Mouse (Mus musculus): Measurements from ENCODE around the gene A630095N17Rik. TPM values are rescaled to one million over a fixed set of nuclear protein-coding genes. Genes with fewer than 3 reads are reported as not detected.

The A630095N17Rik gene
- polyA plus RNA-seq, 1 experiment from 2014 or later: not detected

- H3K27ac ChIP-seq (replicated peaks; ENCODE audit: low read depth, low read length): peak within 1 kb of the TSS; percentile 95
- peak within 1 kb of the TSS; percentile 71 for H3K4me3 ChIP-seq (replicated peaks; ENCODE audit: low read depth, low read length)
- H3K36me3 ChIP-seq (ENCODE audit: control insufficient read depth, insufficient read depth, low read length): peaks cover 38% of the 10 kb centered on the region
- H3K4me2 ChIP-seq (ENCODE audit: low read length): peak within 1 kb of the TSS; percentile 80
- H3K27me3 ChIP-seq (ENCODE audit: control insufficient read depth, insufficient read depth, low read length): no peaks in the 10 kb centered on the region
- ATAC-seq (ENCODE audit: low FRiP score, low TSS enrichment) (peak; percentile 99), DNase-seq (peak; percentile 97)
- H3K9me3 ChIP-seq (ENCODE audit: control insufficient read depth, low read length): no peaks in the 10 kb centered on the region
- whole genome bisulfite sequencing: under 1% methylated on average over 56 of the region's 56 CpGs
- peaks cover 19% of the 10 kb centered on the region for H3K4me1 ChIP-seq (ENCODE audit: control insufficient read depth, insufficient read depth, low read length)
- H3K9ac ChIP-seq (replicated peaks; ENCODE audit: low read length): peak within 1 kb of the TSS; percentile 84
These were observed 40.1 kb downstream of the A630095N17Rik start, which contains the start of the genes Ankzf1 and Atg9a for GRCm38 (mm10) chr1:75191622-75192402. Gene Ankzf1, plus strand, starts transcription at chr1:75192151. Gene Atg9a, minus strand, starts transcription at chr1:75192196.

GRCm38 (mm10) chr1:75191258-75191621 is 40.7 kb downstream of the A630095N17Rik start:
- no peak for DNase-seq
- H3K36me3 ChIP-seq (ENCODE audit: control insufficient read depth, insufficient read depth, low read length): peaks cover 38% of the 10 kb centered on the region

DNA sequence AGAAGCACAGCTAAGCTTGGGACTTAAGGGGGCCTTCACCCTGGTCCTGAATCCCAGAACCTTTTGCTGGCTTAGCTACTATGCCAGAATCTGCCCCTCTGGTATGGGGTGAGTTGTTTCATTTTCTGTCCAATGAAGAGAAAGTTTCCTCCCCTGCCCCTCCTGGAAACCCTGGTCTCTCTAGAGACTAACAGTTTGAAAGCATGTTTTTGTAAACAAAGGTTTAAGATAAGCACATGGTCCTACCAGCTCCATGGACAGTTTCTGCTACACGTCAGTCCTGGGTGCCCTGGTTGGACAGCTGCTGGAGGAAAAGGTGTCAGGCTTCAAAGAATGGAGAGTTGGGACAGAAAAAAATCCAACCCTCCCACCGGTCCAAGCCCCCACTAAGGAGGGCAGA is 41.3 kb downstream of the A630095N17Rik start:
- Histone ChIP-seq H3K9me3 (ENCODE audit: control insufficient read depth, low read length) (no peaks in the 10 kb centered on the region), H3K36me3 (ENCODE audit: control insufficient read depth, insufficient read depth, low read length) (peaks cover 38% of the 10 kb centered on the region), H3K9ac (replicated peaks; ENCODE audit: low read length) (no peak overlapping the region), H3K27ac (replicated peaks; ENCODE audit: low read depth, low read length) (no peak overlapping the region), H3K27me3 (ENCODE audit: control insufficient read depth, insufficient read depth, low read length) (no peaks in the 10 kb centered on the region), H3K4me2 (ENCODE audit: low read length) (peak overlapping the region; percentile 80), H3K4me3 (replicated peaks; ENCODE audit: low read depth, low read length) (0 out of 2 replicates have a peak overlapping the region, but pooled peaks have one; percentile 71), H3K4me1 (ENCODE audit: control insufficient read depth, insufficient read depth, low read length) (peaks cover 19% of the 10 kb centered on the region)
- ATAC-seq (ENCODE audit: low FRiP score, low TSS enrichment): no peak
- WGBS: 88% methylated on average over 2 of the region's 2 CpGs
- DNase-seq: no peak

More at GRCm38 (mm10) chr1:75191258-75191621, 40.7 kb downstream of the A630095N17Rik start:
- H3K27ac ChIP-seq (replicated peaks; ENCODE audit: low read depth, low read length): peak overlapping the region; percentile 95
- no peaks in the 10 kb centered on the region for H3K9me3 ChIP-seq (ENCODE audit: control insufficient read depth, low read length)
- H3K4me2 ChIP-seq (ENCODE audit: low read length): peak overlapping the region; percentile 80
- peaks cover 19% of the 10 kb centered on the region for H3K4me1 ChIP-seq (ENCODE audit: control insufficient read depth, insufficient read depth, low read length)
- 42% methylated on average over 5 of the region's 5 CpGs for WGBS
- H3K4me3 ChIP-seq (replicated peaks; ENCODE audit: low read depth, low read length): peak overlapping the region; percentile 71
- no peaks in the 10 kb centered on the region for H3K27me3 ChIP-seq (ENCODE audit: control insufficient read depth, insufficient read depth, low read length)
- H3K9ac ChIP-seq (replicated peaks; ENCODE audit: low read length): peak overlapping the region; percentile 84
- ATAC-seq (ENCODE audit: low FRiP score, low TSS enrichment): no peak

- Histone ChIP-seq H3K4me1 (ENCODE audit: control insufficient read depth, insufficient read depth, low read length) (peaks cover 13% of the 10 kb centered on the region), H3K9ac (replicated peaks; ENCODE audit: low read length) (no peak overlapping the region), H3K27me3 (ENCODE audit: control insufficient read depth, insufficient read depth, low read length) (no peaks in the 10 kb centered on the region), H3K4me2 (ENCODE audit: low read length) (no peak overlapping the region), H3K4me3 (replicated peaks; ENCODE audit: low read depth, low read length) (no peak overlapping the region), H3K27ac (replicated peaks; ENCODE audit: low read depth, low read length) (no peak overlapping the region), H3K36me3 (ENCODE audit: control insufficient read depth, insufficient read depth, low read length) (peaks cover 56% of the 10 kb centered on the region), H3K9me3 (ENCODE audit: control insufficient read depth, low read length) (no peaks in the 10 kb centered on the region)
- 80% methylated on average over 2 of the region's 2 CpGs for WGBS
- DNase-seq (no peak), ATAC-seq (ENCODE audit: low FRiP score, low TSS enrichment) (no peak)
These were observed 43.9 kb downstream of the A630095N17Rik start for GRCm38 (mm10) chr1:75187914-75188483.

DNA sequence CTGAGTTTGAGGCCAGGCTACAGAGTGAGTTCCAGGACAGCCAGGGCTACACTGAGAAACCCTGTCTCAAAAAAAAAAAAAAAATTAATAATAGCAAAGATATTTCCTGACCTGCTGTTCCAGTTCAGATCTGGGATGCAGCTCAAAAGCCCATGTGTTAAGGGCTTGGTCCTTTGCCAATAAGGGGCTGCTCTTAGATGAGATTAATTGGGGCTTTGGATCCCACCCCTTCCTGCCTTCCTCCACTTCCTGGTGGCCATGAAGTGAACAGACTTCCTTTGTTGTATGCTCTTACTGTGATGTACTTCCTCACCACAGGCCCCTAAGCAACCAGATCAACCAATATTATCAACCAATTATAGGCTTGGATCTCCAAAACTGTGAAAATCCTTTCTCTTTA is 44.8 kb downstream of the A630095N17Rik start:
- H3K27ac ChIP-seq (replicated peaks; ENCODE audit: low read depth, low read length): no peak overlapping the region
- H3K4me3 ChIP-seq (replicated peaks; ENCODE audit: low read depth, low read length): no peak overlapping the region
- peaks cover 65% of the 10 kb centered on the region for H3K36me3 ChIP-seq (ENCODE audit: control insufficient read depth, insufficient read depth, low read length)
- peaks cover 8% of the 10 kb centered on the region for H3K4me1 ChIP-seq (ENCODE audit: control insufficient read depth, insufficient read depth, low read length)
- H3K4me2 ChIP-seq (ENCODE audit: low read length): no peak overlapping the region
- H3K27me3 ChIP-seq (ENCODE audit: control insufficient read depth, insufficient read depth, low read length): no peaks in the 10 kb centered on the region
- ATAC-seq (ENCODE audit: low FRiP score, low TSS enrichment): no peak
- no peaks in the 10 kb centered on the region for H3K9me3 ChIP-seq (ENCODE audit: control insufficient read depth, low read length)
- H3K9ac ChIP-seq (replicated peaks; ENCODE audit: low read length): no peak overlapping the region
- DNase-seq: no peak

DNA sequence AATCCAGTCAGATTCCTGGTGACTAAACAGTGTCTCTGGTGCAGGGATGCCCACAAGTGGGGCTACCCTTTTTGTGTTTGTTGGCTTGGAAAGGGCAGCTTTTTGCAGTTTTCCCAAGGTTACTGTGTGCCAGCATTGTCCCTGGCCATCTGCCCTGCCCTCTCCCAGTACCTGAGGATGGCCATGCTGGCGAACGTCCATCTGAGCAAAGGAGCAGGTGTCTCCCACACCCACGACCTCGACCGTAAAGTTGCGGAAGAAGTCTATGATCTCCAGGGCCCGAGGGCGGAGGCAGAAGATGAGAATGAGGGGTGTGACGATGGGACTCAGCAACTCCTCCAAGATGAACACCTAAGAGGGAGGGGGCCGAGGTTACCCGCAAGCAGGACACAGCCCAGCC is 46.4 kb downstream of the A630095N17Rik start:
- DNase-seq: no peak
- Histone ChIP-seq H3K27me3 (ENCODE audit: control insufficient read depth, insufficient read depth, low read length) (no peaks in the 10 kb centered on the region), H3K4me2 (ENCODE audit: low read length) (no peak overlapping the region), H3K36me3 (ENCODE audit: control insufficient read depth, insufficient read depth, low read length) (peaks cover 72% of the 10 kb centered on the region), H3K4me3 (replicated peaks; ENCODE audit: low read depth, low read length) (no peak overlapping the region), H3K9me3 (ENCODE audit: control insufficient read depth, low read length) (no peaks in the 10 kb centered on the region), H3K4me1 (ENCODE audit: control insufficient read depth, insufficient read depth, low read length) (no peaks in the 10 kb centered on the region; the same call in 1 of the 2 replicates), H3K27ac (replicated peaks; ENCODE audit: low read depth, low read length) (no peak overlapping the region), H3K9ac (replicated peaks; ENCODE audit: low read length) (no peak overlapping the region)
- no peak for ATAC-seq (ENCODE audit: low FRiP score, low TSS enrichment)
- WGBS: 92% methylated on average over 11 of the region's 11 CpGs

GRCm38 (mm10) chr1:75182160-75182559 is 49.7 kb downstream of the A630095N17Rik start:
- peaks cover 16% of the 10 kb centered on the region for H3K4me1 ChIP-seq (ENCODE audit: control insufficient read depth, insufficient read depth, low read length)
- H3K9me3 ChIP-seq (ENCODE audit: control insufficient read depth, low read length): no peaks in the 10 kb centered on the region
- WGBS: 75% methylated on average over 4 of the region's 4 CpGs
- no peak overlapping the region for H3K9ac ChIP-seq (replicated peaks; ENCODE audit: low read length)
- ATAC-seq (ENCODE audit: low FRiP score, low TSS enrichment) (no peak), DNase-seq (no peak)
- H3K27ac ChIP-seq (replicated peaks; ENCODE audit: low read depth, low read length): no peak overlapping the region
- peaks cover 62% of the 10 kb centered on the region for H3K36me3 ChIP-seq (ENCODE audit: control insufficient read depth, insufficient read depth, low read length)
- no peaks in the 10 kb centered on the region for H3K27me3 ChIP-seq (ENCODE audit: control insufficient read depth, insufficient read depth, low read length)
- H3K4me2 ChIP-seq (ENCODE audit: low read length): no peak overlapping the region
- no peak overlapping the region for H3K4me3 ChIP-seq (replicated peaks; ENCODE audit: low read depth, low read length)

DNA sequence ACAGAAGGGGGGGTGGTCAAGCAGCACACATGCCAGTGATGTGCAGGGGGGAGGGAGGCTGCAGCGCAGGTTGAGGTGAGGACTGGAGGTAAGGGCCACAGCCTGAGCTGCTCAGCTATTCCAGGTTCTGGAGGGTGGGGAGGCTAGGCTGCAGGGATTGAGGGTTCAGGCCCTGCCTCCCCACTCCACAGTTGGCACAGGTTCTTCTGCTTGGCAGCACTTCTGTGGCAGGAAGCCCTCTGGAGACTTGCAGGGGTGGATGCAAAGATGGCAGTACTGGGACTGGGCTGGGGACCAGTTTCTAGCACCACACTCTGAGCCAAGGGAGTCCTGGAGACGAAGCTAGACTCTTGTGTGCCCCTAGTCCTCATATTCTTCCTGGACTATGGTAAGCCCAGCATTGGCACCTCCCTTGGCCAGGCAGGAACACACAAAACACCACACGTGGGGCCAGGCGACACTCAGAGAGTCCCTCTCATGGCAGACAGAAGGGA is 50.5 kb downstream of the A630095N17Rik start:
- Histone ChIP-seq H3K36me3 (ENCODE audit: control insufficient read depth, insufficient read depth, low read length) (peaks cover 62% of the 10 kb centered on the region), H3K9me3 (ENCODE audit: control insufficient read depth, low read length) (no peaks in the 10 kb centered on the region), H3K4me2 (ENCODE audit: low read length) (no peak overlapping the region), H3K9ac (replicated peaks; ENCODE audit: low read length) (no peak overlapping the region), H3K27ac (replicated peaks; ENCODE audit: low read depth, low read length) (no peak overlapping the region), H3K4me3 (replicated peaks; ENCODE audit: low read depth, low read length) (no peak overlapping the region), H3K27me3 (ENCODE audit: control insufficient read depth, insufficient read depth, low read length) (no peaks in the 10 kb centered on the region), H3K4me1 (ENCODE audit: control insufficient read depth, insufficient read depth, low read length) (peaks cover 16% of the 10 kb centered on the region)
- DNase-seq (no peak), ATAC-seq (ENCODE audit: low FRiP score, low TSS enrichment) (no peak)
- WGBS: 83% methylated on average over 4 of the region's 4 CpGs
